Mouse (Mus musculus) heart, adult 2 months (tissue): Measurements from ENCODE around the gene Tceal8.

Experiments used
- CTCF ChIP-seq: fragments of 200-600 bp; IDR thresholded peaks from 2 replicates; pipeline ENCODE4 v1.8.1; 2022; ENCODE audit warnings: antibody characterized with exemption, mild to moderate bottlenecking, moderate library complexity
- POLR2A ChIP-seq: fragments of 200-500 bp; IDR thresholded peaks from 2 replicates; pipeline ENCODE4 v1.6.1; 2011; ENCODE audit warnings: mild to moderate bottlenecking, low read depth, low read length, control low read depth; ENCODE audit not compliant: insufficient read depth

- no peak for TF ChIP-seq POLR2A
- no peak for TF ChIP-seq CTCF
Measured at GRCm38 (mm10) chrX:136180897-136181553, 8.9 kb upstream of the Tceal8 start.
